Mouse (Mus musculus) ES-Bruce4 (cell line): ENCODE measurements around the gene B4galt2. TPM values are rescaled to one million over a fixed set of nuclear protein-coding genes. Genes with fewer than 3 reads are reported as not detected.

Source experiments
- H3K27ac ChIP-seq: 2 replicates; pipeline ENCODE4 v1.5.1; 2012; ENCODE audit warnings: low read length, inconsistent platforms; ENCODE audit not compliant: insufficient read depth
- H3K27me3 ChIP-seq: 2 replicates; pipeline ENCODE4 v1.6.1; 2012; ENCODE audit warnings: mild to moderate bottlenecking, low read length, inconsistent platforms; ENCODE audit not compliant: control insufficient read depth, poor library complexity, insufficient read depth, severe bottlenecking
- H3K36me3 ChIP-seq: 2 replicates; pipeline ENCODE4 v1.6.1; 2012; ENCODE audit warnings: inconsistent platforms, mild to moderate bottlenecking, low read length, moderate library complexity; ENCODE audit not compliant: control insufficient read depth, poor library complexity, insufficient read depth, severe bottlenecking
- H3K4me1 ChIP-seq: one replicate; pipeline ENCODE4 v1.8.1; 2011; ENCODE audit warnings: low read length; ENCODE audit not compliant: control insufficient read depth, insufficient read depth
- H3K4me3 ChIP-seq: 2 replicates; pipeline ENCODE4 v1.5.1; 2011; ENCODE audit warnings: low read depth, mild to moderate bottlenecking, low read length
- H3K9ac ChIP-seq: 2 replicates; pipeline ENCODE4 v1.6.1; 2012; ENCODE audit warnings: low read depth, mild to moderate bottlenecking, inconsistent platforms; ENCODE audit not compliant: poor library complexity, severe bottlenecking
- H3K9me3 ChIP-seq: replicated peaks from 2 replicates; pipeline ENCODE4 v1.6.1; 2012; ENCODE audit warnings: mild to moderate bottlenecking, low read length, inconsistent platforms; ENCODE audit not compliant: control insufficient read depth, poor library complexity, insufficient read depth, severe bottlenecking
- CTCF ChIP-seq: IDR thresholded peaks from one replicate; pipeline ENCODE4 v1.8.1; 2011; ENCODE audit warnings: low read depth, low read length
- EP300 ChIP-seq: IDR thresholded peaks from 2 replicates; pipeline ENCODE4 v1.6.1; 2011; ENCODE audit warnings: low read depth, low read length; ENCODE audit not compliant: insufficient read depth
- POLR2A ChIP-seq: IDR thresholded peaks from one replicate; pipeline ENCODE4 v1.8.1; 2011; ENCODE audit warnings: low read length; ENCODE audit not compliant: insufficient read depth
- polyA plus RNA-seq: library from polyadenylated mRNA; stranded (reverse); fragments of >200 nt; gene quantifications from 2 replicates; pipeline ENCODE4 v1.2.4, GENCODE M21; 2011; ENCODE audit warnings: low read depth; ENCODE audit not compliant: missing spikeins, insufficient read depth, insufficient read length

Gene B4galt2
- 15.3 and 18.2 TPM in 2 replicates for polyA plus RNA-seq

- peak within 1 kb of the TSS; percentile 60 for H3K4me3 ChIP-seq
- H3K27me3 ChIP-seq: no peaks in the 10 kb centered on the region
- TF ChIP-seq CTCF: no peak
- no peak for TF ChIP-seq EP300
- no peak for TF ChIP-seq POLR2A
- H3K27ac ChIP-seq: no peak within 1 kb of the TSS
- H3K9ac ChIP-seq: peak within 1 kb of the TSS; percentile 84
- H3K36me3 ChIP-seq: peaks cover 15% of the 10 kb centered on the region
- H3K9me3 ChIP-seq: no peaks in the 10 kb centered on the region
- no peaks in the 10 kb centered on the region for H3K4me1 ChIP-seq
Measured at GRCm38 (mm10) chr4:117882701-117883691, at the start of gene B4galt2. Gene B4galt2 (minus strand): TSS chr4:117883487.

GRCm38 (mm10) chr4:117929391-117929881 lies 46.1 kb upstream of the B4galt2 start, which contains the start of gene Artn:
Gene Artn (minus strand): TSS chr4:117929763.
- Histone ChIP-seq H3K36me3 (no peaks in the 10 kb centered on the region), H3K4me1 (no peaks in the 10 kb centered on the region), H3K9ac (peak within 1 kb of the TSS; percentile 71), H3K4me3 (peak within 1 kb of the TSS; percentile 91), H3K27ac (no peak within 1 kb of the TSS), H3K27me3 (no peaks in the 10 kb centered on the region; the same call in 1 of the 2 replicates), H3K9me3 (no peaks in the 10 kb centered on the region)
- TF ChIP-seq POLR2A (no peak), EP300 (peak; percentile 18; the same call in 1 of the 2 replicates)

GRCm38 (mm10) chr4:117928699-117929241 lies 45.5 kb upstream of the B4galt2 start:
- H3K27me3 ChIP-seq: no peaks in the 10 kb centered on the region; the same call in 1 of the 2 replicates
- H3K36me3 ChIP-seq: no peaks in the 10 kb centered on the region
- H3K4me1 ChIP-seq: no peaks in the 10 kb centered on the region
- peak overlapping the region; percentile 71 for H3K9ac ChIP-seq
- no peak for TF ChIP-seq EP300
- TF ChIP-seq CTCF: peak; percentile 50
- H3K9me3 ChIP-seq: no peaks in the 10 kb centered on the region
- H3K27ac ChIP-seq: no peak overlapping the region
- peak overlapping the region; percentile 91 for H3K4me3 ChIP-seq

- H3K4me1 ChIP-seq: no peaks in the 10 kb centered on the region
- H3K27me3 ChIP-seq: no peaks in the 10 kb centered on the region; the same call in 1 of the 2 replicates
- H3K27ac ChIP-seq: no peak overlapping the region
- no peaks in the 10 kb centered on the region for H3K9me3 ChIP-seq
- H3K36me3 ChIP-seq: no peaks in the 10 kb centered on the region
- H3K4me3 ChIP-seq: no peak overlapping the region
- TF ChIP-seq EP300: no peak
- TF ChIP-seq POLR2A: no peak
- TF ChIP-seq CTCF: peak; percentile 90
- no peak overlapping the region; the same call in 1 of the 2 replicates for H3K9ac ChIP-seq
Measured at GRCm38 (mm10) chr4:117928234-117928633, 44.9 kb upstream of the B4galt2 start.

- Histone ChIP-seq H3K27me3 (no peaks in the 10 kb centered on the region; the same call in 1 of the 2 replicates), H3K9me3 (no peaks in the 10 kb centered on the region), H3K4me1 (no peaks in the 10 kb centered on the region), H3K4me3 (peak overlapping the region; percentile 35), H3K27ac (no peak overlapping the region), H3K9ac (peak overlapping the region; percentile 48), H3K36me3 (no peaks in the 10 kb centered on the region)
- TF ChIP-seq EP300 (no peak), CTCF (no peak), POLR2A (no peak)
Measured at GRCm38 (mm10) chr4:117926545-117927482, 43.5 kb upstream of the B4galt2 start.
